Comparison of ENCODE assay signal across 9 mouse cellular contexts in the genomic region with DNA sequence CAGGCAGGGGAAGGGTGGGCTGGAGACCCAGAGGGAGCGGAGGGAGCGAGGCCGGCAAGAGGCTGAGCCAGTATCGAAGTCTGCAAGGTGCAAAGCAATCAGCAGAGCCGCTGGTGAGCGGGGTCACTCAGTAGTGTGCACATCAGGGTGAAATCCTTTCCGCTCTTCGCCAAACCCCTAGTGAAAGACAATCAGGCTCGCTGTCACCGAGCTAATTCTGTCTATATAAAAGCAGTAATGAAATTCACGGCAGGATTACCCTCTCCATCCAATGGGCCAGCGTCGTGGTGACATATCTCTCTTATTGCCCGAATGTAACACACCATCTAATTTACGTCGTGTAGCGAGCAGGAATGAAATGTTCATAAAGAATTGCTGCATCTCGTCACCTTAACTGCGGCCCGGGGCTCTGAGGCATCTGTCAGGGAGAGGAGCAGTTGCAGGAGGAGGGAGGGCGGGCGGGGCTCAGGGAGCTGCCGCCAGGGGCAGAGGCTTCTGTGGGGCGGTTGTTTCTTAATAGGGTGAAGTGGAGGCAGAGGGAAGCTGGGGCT. TPM values are rescaled to one million over a fixed set of nuclear protein-coding genes. Genes with fewer than 3 reads are reported as not detected.
DNase-seq lines count a peak whose midpoint lies in the region; ATAC-seq and TF ChIP-seq lines count a peak whose summit lies in the region.
"Had no signal": no experiment of that assay in that cellular context is flagged by ENCODE, and none has a peak within 500 bp of the region (broad histone marks: within the 10 kb centered on the region; RNA-seq: fewer than 3 reads in every experiment).

No protein-coding gene starts in this region.

- H3K4me2 ChIP-seq in heart, embryonic 11.5 days: peak overlapping the region; percentile 59
- H3K4me2 ChIP-seq in forebrain, postnatal 0 days (ENCODE audit: low read depth): peak overlapping the region; percentile 25; the same call in 1 of the 2 replicates
- peak overlapping the region; percentile 47 for H3K4me2 ChIP-seq in midbrain, embryonic 13.5 days (replicated peaks)

- no peak for TF ChIP-seq POLR2A in brain, embryonic 14.5 days (IDR thresholded peaks at IDR 0.05; ENCODE audit: borderline replicate concordance, extremely low read depth, insufficient read depth, insufficient read length, poor library complexity, severe bottlenecking)

- no peak for ATAC-seq in heart, embryonic 11.5 days (replicated peaks; ENCODE audit: insufficient number of reproducible peaks, low FRiP score, low TSS enrichment)
- peak; percentile 24 for ATAC-seq in forebrain, postnatal 0 days
- ATAC-seq in midbrain, embryonic 13.5 days: peak; percentile 78
- no peak for ATAC-seq in megakaryocyte-erythroid progenitor cell, adult 5-6 weeks (replicated peaks; ENCODE audit: low FRiP score, low TSS enrichment, poor library complexity, severe bottlenecking)

- H3K4me3 ChIP-seq in heart, embryonic 11.5 days (ENCODE audit: low read depth, low read length): no peak overlapping the region
- no peak overlapping the region for H3K4me3 ChIP-seq in forebrain, postnatal 0 days (ENCODE audit: low read depth, low read length)
- H3K4me3 ChIP-seq in midbrain, embryonic 13.5 days (replicated peaks): peak overlapping the region; percentile 22

- no peak overlapping the region for H3K27ac ChIP-seq in heart, embryonic 11.5 days (ENCODE audit: low read depth, low read length)
- H3K27ac ChIP-seq in forebrain, postnatal 0 days (ENCODE audit: low read depth, low read length): no peak overlapping the region
- H3K27ac ChIP-seq in midbrain, embryonic 13.5 days: peak overlapping the region; percentile 74

- no peak for DNase-seq in heart, postnatal 10 days
- peak; percentile 56 for DNase-seq in brain, embryonic 14.5 days (ENCODE audit: low read depth)
- peak; percentile 13 for DNase-seq in forebrain, postnatal 0 days
- DNase-seq in left cerebral cortex, postnatal 4 days: no peak
- DNase-seq in left cerebral cortex, postnatal 36 days (ENCODE audit: low spot score in 2 of 2): no peak
- DNase-seq: kidney, adult 11 months had no signal

- H3K9ac ChIP-seq in heart, embryonic 11.5 days (ENCODE audit: low read depth, low read length): no peak overlapping the region
- no peak overlapping the region for H3K9ac ChIP-seq in forebrain, postnatal 0 days
- peak overlapping the region; percentile 25; the same call in 1 of the 2 replicates for H3K9ac ChIP-seq in midbrain, embryonic 13.5 days (replicated peaks)

- TF ChIP-seq CTCF in brain, embryonic 14.5 days (IDR thresholded peaks at IDR 0.05; ENCODE audit: borderline replicate concordance, extremely low read depth, insufficient read depth, insufficient read length): no peak
- no peak for TF ChIP-seq CTCF in forebrain, postnatal 0 days (IDR thresholded peaks at IDR 0.05; ENCODE audit: low read depth)

- H3K4me1 ChIP-seq in heart, embryonic 11.5 days (ENCODE audit: control insufficient read depth, insufficient read depth, low read length): no peaks in the 10 kb centered on the region
- H3K4me1 ChIP-seq in forebrain, postnatal 0 days (ENCODE audit: insufficient read depth): 0 out of 2 replicates have a peak, but pooled peaks cover 7% of the 10 kb centered on the region
- H3K4me1 ChIP-seq in midbrain, embryonic 13.5 days (replicated peaks): peaks cover 25% of the 10 kb centered on the region

- WGBS in heart, embryonic 11.5 days (ENCODE audit: insufficient replicate concordance): 9% methylated on average over 24 of the region's 24 CpGs
- WGBS in forebrain, postnatal 0 days: 10% methylated on average over 24 of the region's 24 CpGs
- whole genome bisulfite sequencing in midbrain, embryonic 13.5 days: 3% methylated on average over 24 of the region's 24 CpGs

- H3K9me3 ChIP-seq in heart, embryonic 11.5 days (replicated peaks; ENCODE audit: control insufficient read depth, low read length): no peaks in the 10 kb centered on the region
- no peaks in the 10 kb centered on the region for H3K9me3 ChIP-seq in forebrain, postnatal 0 days (ENCODE audit: low read length)
- H3K9me3 ChIP-seq in midbrain, embryonic 13.5 days: no peaks in the 10 kb centered on the region

- peaks cover 15% of the 10 kb centered on the region; the same call in 1 of the 2 replicates for H3K27me3 ChIP-seq in heart, embryonic 11.5 days (ENCODE audit: control insufficient read depth, insufficient read depth, low read length)
- no peaks in the 10 kb centered on the region for H3K27me3 ChIP-seq in forebrain, postnatal 0 days (ENCODE audit: insufficient read depth, low read length)
- peaks cover 31% of the 10 kb centered on the region for H3K27me3 ChIP-seq in midbrain, embryonic 13.5 days

- H3K36me3 ChIP-seq in heart, embryonic 11.5 days (ENCODE audit: control insufficient read depth, insufficient read depth, low read length): no peaks in the 10 kb centered on the region
- H3K36me3 ChIP-seq in forebrain, postnatal 0 days (ENCODE audit: insufficient read depth): no peaks in the 10 kb centered on the region
- H3K36me3 ChIP-seq in midbrain, embryonic 13.5 days: no peaks in the 10 kb centered on the region

- intact Hi-C loops in heart, postnatal 10 days (cut with DNase I): no loop called here
- intact Hi-C loops in left cerebral cortex, postnatal 4 days (cut with DNase I): no loop called here
- intact Hi-C loops in left cerebral cortex, postnatal 36 days (cut with DNase I): no loop called here

RNA-seq across cellular contexts. Expression of a gene that starts 33.7 kb away (rescaled TPM):
- 46.0 and 49.3 TPM in 2 replicates for polyA plus RNA-seq in heart, embryonic 11.5 days (2014; fragmentation: Nextera tagmentation; extraction: Ambion mirVana)
- total RNA-seq in heart, postnatal 10 days (2021): 10 to 100 TPM; 22.6 to 24.9 TPM
- 45.1 and 55.9 TPM in 2 replicates for polyA plus RNA-seq in brain, embryonic 14.5 days (2012; rRNA removed)
- total RNA-seq in forebrain, postnatal 0 days (2014; rRNA removed): 57.2 and 64.7 TPM in 2 replicates
- polyA plus RNA-seq in forebrain, postnatal 0 days (2015; fragmentation: Nextera tagmentation; extraction: Ambion mirVana): 35.6 and 46.9 TPM in 2 replicates
- polyA plus RNA-seq in midbrain, embryonic 13.5 days (2015; fragmentation: Nextera tagmentation; extraction: Ambion mirVana): 62.7 and 63.5 TPM in 2 replicates
- 10 to 100 TPM; 74.0 to 80.0 TPM for total RNA-seq in left cerebral cortex, postnatal 4 days (2021)
- total RNA-seq in megakaryocyte-erythroid progenitor cell, adult 5-6 weeks (2014; fragmentation: Nextera tagmentation): 32.8 and 43.0 TPM in 2 replicates
- 14.2 and 28.2 TPM in 2 replicates for total RNA-seq in megakaryocyte-erythroid progenitor cell, adult 5-6 weeks (2017)
- total RNA-seq in left cerebral cortex, postnatal 36 days (2021): 100 to 1,000 TPM; 102 to 103 TPM

Comparison
In these comparisons a context has a peak if more than half of its experiments do, and no peak if none do; other contexts are left out.
1. ATAC-seq: peak in forebrain, postnatal 0 days (single experiment) and midbrain, embryonic 13.5 days (single experiment); none in heart, embryonic 11.5 days (single experiment) and megakaryocyte-erythroid progenitor cell, adult 5-6 weeks (single experiment).
2. DNase-seq: peak in brain, embryonic 14.5 days (single experiment) and forebrain, postnatal 0 days (single experiment); none in heart, postnatal 10 days (0 of 2), left cerebral cortex, postnatal 4 days (single experiment) and left cerebral cortex, postnatal 36 days (0 of 2).
3. Peak in every context shown above with its lines, with median percentiles within 50 percentile points of each other: H3K4me2 ChIP-seq.